Mouse (Mus musculus) intestine, embryonic 16.5 days (tissue): ENCODE data around the gene Mrc2. TPM values are rescaled to one million over a fixed set of nuclear protein-coding genes. Genes with fewer than 3 reads are reported as not detected.

Experiments used
- ATAC-seq: fragments of 200-750 bp; cut with Nextera tagmentation; 2 replicates; pipeline ENCODE4 v1.8.0; 2017; ENCODE audit warnings: moderate TSS enrichment, moderate library complexity
- H3K27ac ChIP-seq: fragments of 300-500 bp; sonication (generic); 2 replicates; pipeline ENCODE4 v1.5.1; 2014; ENCODE audit warnings: mild to moderate bottlenecking, low read length
- H3K27me3 ChIP-seq: fragments of 300-500 bp; sonication (generic); replicated peaks from 2 replicates; pipeline ENCODE4 v1.6.1; 2014; ENCODE audit warnings: low read length, control low read depth, mixed read lengths; ENCODE audit not compliant: control insufficient read depth, insufficient read depth
- H3K36me3 ChIP-seq: fragments of 300-500 bp; sonication (generic); 2 replicates; pipeline ENCODE4 v1.6.1; 2014; ENCODE audit warnings: low read length, control low read depth; ENCODE audit not compliant: control insufficient read depth, insufficient read depth
- H3K4me1 ChIP-seq: fragments of 300-500 bp; sonication (generic); 2 replicates; pipeline ENCODE4 v1.6.1; 2014; ENCODE audit warnings: low read length, control low read depth, mixed read lengths; ENCODE audit not compliant: control insufficient read depth, insufficient read depth
- H3K4me2 ChIP-seq: fragments of 300-500 bp; sonication (generic); 2 replicates; pipeline ENCODE4 v1.6.1; 2014; ENCODE audit warnings: low read depth, low read length, control low read depth
- H3K4me3 ChIP-seq: fragments of 300-500 bp; sonication (generic); 2 replicates; pipeline ENCODE4 v1.5.1; 2014; ENCODE audit warnings: mild to moderate bottlenecking, low read length
- H3K9ac ChIP-seq: fragments of 300-500 bp; sonication (generic); 2 replicates; pipeline ENCODE4 v1.6.1; 2014; ENCODE audit warnings: low read depth, low read length
- H3K9me3 ChIP-seq: fragments of 300-500 bp; sonication (generic); 2 replicates; pipeline ENCODE4 v1.6.1; 2016; ENCODE audit warnings: low read length, control low read depth; ENCODE audit not compliant: control insufficient read depth
- whole genome bisulfite sequencing: fragments of 180-500 bp; shearing (Covaris S2); extraction: QIAGEN DNeasy Blood & Tissue Kit; methylation state at CpG from one replicate; pipeline ENCODE4 v1.1.7; 2014; 5-methylcytosine and 5-hydroxymethylcytosine counted together
- polyA plus RNA-seq: library from polyadenylated mRNA; unstranded; fragments of >200 nt; fragmentation: Nextera tagmentation; extraction: Ambion mirVana; gene quantifications from 2 replicates; pipeline ENCODE4 v1.2.1, GENCODE M21; 2015

The Mrc2 gene
- 6.8 and 6.9 TPM in 2 replicates for polyA plus RNA-seq

DNA sequence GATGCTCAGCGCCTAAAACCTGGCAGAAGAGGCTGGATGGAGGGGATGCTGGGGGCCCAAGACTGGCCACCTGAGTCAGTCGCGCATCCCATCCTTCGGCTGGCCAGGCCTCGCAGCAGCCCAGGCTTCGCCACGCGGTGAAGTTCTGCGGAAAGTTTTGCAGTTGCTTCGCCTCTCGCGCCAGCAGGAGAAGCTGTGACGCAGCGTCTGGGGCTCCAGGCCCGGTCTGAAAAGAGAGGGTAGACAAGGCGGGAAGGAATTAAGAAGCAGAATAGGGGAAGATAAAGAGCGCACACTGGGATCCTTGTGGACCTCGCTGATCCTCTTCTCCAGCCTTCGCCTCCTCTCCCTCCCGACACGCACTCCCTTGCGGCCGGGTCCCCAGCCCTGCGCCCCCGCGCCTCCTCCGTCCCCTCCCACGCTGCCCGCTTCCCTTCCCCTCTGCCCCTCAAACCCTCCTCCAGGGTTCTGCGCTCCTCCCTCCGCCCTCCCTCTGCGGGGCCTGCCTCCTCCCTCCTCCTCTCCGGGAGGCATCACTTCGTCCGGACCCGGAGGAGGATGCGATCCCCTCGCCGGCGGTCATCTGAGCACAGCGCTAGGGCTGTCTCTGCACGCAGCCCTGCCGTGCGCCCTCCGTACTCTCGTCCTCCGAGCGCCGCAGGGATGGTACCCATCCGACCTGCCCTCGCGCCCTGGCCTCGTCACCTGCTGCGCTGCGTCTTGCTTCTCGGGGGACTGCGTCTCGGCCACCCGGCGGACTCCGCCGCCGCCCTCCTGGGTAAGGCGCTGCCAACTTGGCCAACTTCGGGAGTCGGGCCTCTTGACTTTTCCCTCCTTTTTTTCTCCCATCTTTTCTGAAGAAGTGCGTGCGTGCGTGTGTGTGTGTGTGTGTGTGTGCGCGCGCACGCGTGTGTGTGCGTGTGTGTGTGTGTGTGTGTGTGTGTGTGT is at the start of gene Mrc2:
TSS of gene Mrc2 (plus strand) at position 520 of the 948 bp plus-strand sequence.
- H3K9ac ChIP-seq, result peak within 1 kb of the TSS; percentile 72
- H3K4me3 ChIP-seq, result peak within 1 kb of the TSS; percentile 64
- ATAC-seq, result peak; percentile 76
- peaks cover 17% of the 10 kb centered on the region for H3K27me3 ChIP-seq
- under 1% methylated on average over 68 of the region's 75 CpGs for WGBS
- H3K27ac ChIP-seq, result peak within 1 kb of the TSS; percentile 87
- H3K36me3 ChIP-seq, result no peaks in the 10 kb centered on the region; the same call in 1 of the 2 replicates
- no peaks in the 10 kb centered on the region for H3K9me3 ChIP-seq
- peak within 1 kb of the TSS; percentile 87 for H3K4me2 ChIP-seq
- H3K4me1 ChIP-seq, result peaks cover 16% of the 10 kb centered on the region

- Histone ChIP-seq H3K4me3 (no peak overlapping the region), H3K4me1 (no peaks in the 10 kb centered on the region), H3K4me2 (no peak overlapping the region), H3K9ac (no peak overlapping the region), H3K9me3 (no peaks in the 10 kb centered on the region), H3K36me3 (peaks cover 11% of the 10 kb centered on the region), H3K27me3 (no peaks in the 10 kb centered on the region), H3K27ac (no peak overlapping the region)
- 57% methylated on average over 1 of the region's 1 CpGs for WGBS
- ATAC-seq, result no peak
These were observed 46.1 kb upstream of the Mrc2 start for GRCm38 (mm10) chr11:105246369-105246768.

DNA sequence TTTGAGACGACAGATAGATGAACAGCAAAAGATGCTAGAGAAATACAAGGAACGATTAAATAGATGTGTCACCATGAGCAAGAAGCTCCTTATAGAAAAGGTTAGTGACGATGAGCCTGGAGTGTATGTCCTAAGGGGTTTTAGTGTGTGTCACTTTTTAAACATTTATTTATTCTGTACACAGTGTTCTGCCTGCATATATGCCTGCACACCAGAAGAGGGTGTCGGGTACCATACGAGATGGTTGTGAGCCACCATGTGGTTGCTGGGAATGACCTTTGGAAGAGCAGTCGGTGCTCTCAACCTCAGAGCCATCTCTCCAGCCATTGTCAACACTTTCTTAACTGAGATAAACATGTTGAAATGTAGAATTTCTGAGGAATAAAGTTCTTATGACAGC is 45.7 kb upstream of the Mrc2 start:
- no peaks in the 10 kb centered on the region for H3K4me1 ChIP-seq
- no peaks in the 10 kb centered on the region for H3K9me3 ChIP-seq
- 83% methylated on average over 6 of the region's 6 CpGs for WGBS
- no peak overlapping the region for H3K4me3 ChIP-seq
- H3K27me3 ChIP-seq, result no peaks in the 10 kb centered on the region
- peaks cover 11% of the 10 kb centered on the region for H3K36me3 ChIP-seq
- no peak overlapping the region for H3K4me2 ChIP-seq
- no peak overlapping the region for H3K9ac ChIP-seq
- H3K27ac ChIP-seq, result no peak overlapping the region
- no peak for ATAC-seq

DNA sequence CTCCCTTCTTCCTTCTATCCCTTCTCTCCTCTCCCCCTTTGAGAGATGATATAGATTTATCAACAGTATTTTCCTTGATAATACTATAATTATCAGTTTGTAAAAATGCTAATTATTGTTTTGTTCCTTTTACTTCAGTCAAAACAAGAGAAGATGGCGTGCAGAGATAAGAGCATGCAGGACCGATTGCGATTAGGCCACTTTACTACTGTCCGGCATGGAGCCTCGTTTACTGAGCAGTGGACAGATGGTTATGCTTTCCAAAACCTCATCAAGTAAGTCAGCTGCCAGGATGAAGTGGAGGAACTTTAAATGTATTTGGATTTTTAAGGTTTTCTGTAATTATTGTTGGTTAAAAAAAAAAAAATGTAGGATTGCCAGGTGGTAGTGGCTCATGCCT is 45.1 kb upstream of the Mrc2 start:
- no peak overlapping the region for H3K27ac ChIP-seq
- no peak overlapping the region for H3K4me3 ChIP-seq
- no peak for ATAC-seq
- WGBS, result 94% methylated on average over 5 of the region's 5 CpGs
- no peaks in the 10 kb centered on the region for H3K4me1 ChIP-seq
- no peaks in the 10 kb centered on the region for H3K27me3 ChIP-seq
- H3K9me3 ChIP-seq, result no peaks in the 10 kb centered on the region
- H3K36me3 ChIP-seq, result peaks cover 11% of the 10 kb centered on the region
- no peak overlapping the region for H3K9ac ChIP-seq
- H3K4me2 ChIP-seq, result no peak overlapping the region

DNA sequence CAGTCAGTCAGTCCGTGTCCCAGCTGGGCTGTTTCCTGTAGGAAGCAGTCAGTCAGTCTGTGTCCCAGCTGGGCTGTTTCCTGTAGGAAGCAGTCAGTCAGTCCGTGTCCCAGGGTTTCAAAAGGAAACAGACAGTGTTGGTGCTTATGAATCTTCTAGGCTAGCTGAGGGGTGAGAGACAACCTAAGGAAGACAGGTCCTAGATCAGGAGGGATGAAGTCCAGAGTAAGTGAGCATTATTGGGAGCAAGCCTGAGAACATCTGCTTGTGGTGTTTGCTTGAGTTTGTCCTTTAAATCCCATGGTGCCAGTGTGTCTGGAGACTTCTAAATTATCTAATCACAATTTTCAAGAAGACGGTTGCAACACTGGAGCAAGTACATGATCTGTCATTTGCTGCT is 32.7 kb upstream of the Mrc2 start:
- Histone ChIP-seq H3K9me3 (no peaks in the 10 kb centered on the region), H3K9ac (no peak overlapping the region), H3K4me3 (no peak overlapping the region), H3K27ac (no peak overlapping the region), H3K4me1 (no peaks in the 10 kb centered on the region), H3K4me2 (no peak overlapping the region), H3K27me3 (no peaks in the 10 kb centered on the region), H3K36me3 (0 out of 2 replicates have a peak, but pooled peaks cover 2% of the 10 kb centered on the region)
- ATAC-seq, result no peak
- 53% methylated on average over 3 of the region's 3 CpGs for WGBS

GRCm38 (mm10) chr11:105261116-105261515 is 31.3 kb upstream of the Mrc2 start:
- Histone ChIP-seq H3K9me3 (no peaks in the 10 kb centered on the region), H3K36me3 (0 out of 2 replicates have a peak, but pooled peaks cover 2% of the 10 kb centered on the region), H3K4me3 (no peak overlapping the region), H3K27ac (no peak overlapping the region), H3K9ac (no peak overlapping the region), H3K4me1 (no peaks in the 10 kb centered on the region), H3K4me2 (no peak overlapping the region), H3K27me3 (no peaks in the 10 kb centered on the region)
- WGBS, result 77% methylated on average over 5 of the region's 5 CpGs
- ATAC-seq, result no peak

DNA sequence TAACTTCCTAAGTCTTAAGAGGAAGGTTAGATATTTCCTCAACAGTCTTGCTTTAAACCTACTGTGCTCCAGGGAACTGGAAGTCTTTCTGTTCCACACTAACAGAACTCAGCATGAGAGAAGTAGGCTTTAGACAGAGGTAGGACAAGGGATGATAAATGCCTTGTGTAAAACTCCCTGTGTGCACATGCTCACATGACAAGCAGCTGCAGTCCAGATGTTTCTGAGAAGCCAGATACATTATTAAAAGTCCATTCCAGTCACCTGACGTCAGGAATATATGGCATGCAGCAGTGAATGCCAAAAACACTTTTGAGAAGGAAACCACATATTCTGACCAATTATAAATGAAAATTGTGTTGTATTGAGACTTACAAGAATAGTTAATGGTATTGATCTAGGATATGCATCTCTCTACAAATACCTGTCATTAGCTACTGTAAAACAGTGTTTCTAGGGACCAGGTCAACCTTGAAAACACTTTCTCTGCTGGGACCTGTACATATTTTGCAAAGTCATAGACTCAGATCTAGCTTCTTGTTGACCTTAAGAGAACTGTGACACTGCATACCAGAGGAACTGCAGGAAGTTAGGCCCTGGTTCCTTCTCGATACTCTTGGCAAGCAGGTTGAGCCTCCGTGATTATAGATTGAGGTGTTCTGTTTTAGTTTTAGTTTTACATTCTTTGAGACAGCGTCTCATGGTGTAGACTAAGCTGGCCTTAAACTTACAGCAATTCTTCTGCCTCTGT is 30.7 kb upstream of the Mrc2 start:
- Histone ChIP-seq H3K27ac (no peak overlapping the region), H3K9me3 (no peaks in the 10 kb centered on the region), H3K4me3 (no peak overlapping the region), H3K27me3 (no peaks in the 10 kb centered on the region), H3K4me2 (no peak overlapping the region), H3K4me1 (no peaks in the 10 kb centered on the region), H3K9ac (no peak overlapping the region), H3K36me3 (0 out of 2 replicates have a peak, but pooled peaks cover 2% of the 10 kb centered on the region)
- 64% methylated on average over 4 of the region's 4 CpGs for WGBS
- ATAC-seq, result no peak

GRCm38 (mm10) chr11:105264506-105264905 is 27.9 kb upstream of the Mrc2 start:
- no peak for ATAC-seq
- no peaks in the 10 kb centered on the region for H3K27me3 ChIP-seq
- H3K27ac ChIP-seq, result no peak overlapping the region
- no peak overlapping the region for H3K4me3 ChIP-seq
- no peaks in the 10 kb centered on the region for H3K4me1 ChIP-seq
- 0 out of 2 replicates have a peak, but pooled peaks cover 5% of the 10 kb centered on the region for H3K36me3 ChIP-seq
- H3K4me2 ChIP-seq, result no peak overlapping the region
- H3K9ac ChIP-seq, result no peak overlapping the region
- no peaks in the 10 kb centered on the region for H3K9me3 ChIP-seq

- no peak for ATAC-seq
- Histone ChIP-seq H3K4me2 (no peak overlapping the region), H3K4me3 (no peak overlapping the region), H3K9me3 (no peaks in the 10 kb centered on the region), H3K36me3 (0 out of 2 replicates have a peak, but pooled peaks cover 5% of the 10 kb centered on the region), H3K9ac (no peak overlapping the region), H3K27me3 (no peaks in the 10 kb centered on the region), H3K4me1 (no peaks in the 10 kb centered on the region), H3K27ac (no peak overlapping the region)
- WGBS, result 84% methylated on average over 3 of the region's 3 CpGs
These were observed 27.5 kb upstream of the Mrc2 start for GRCm38 (mm10) chr11:105264988-105265387.
